Mouse (Mus musculus) olfactory bulb, adult 2 months (tissue): ENCODE results near the gene Olfr1046. TPM values are rescaled to one million over a fixed set of nuclear protein-coding genes. Genes with fewer than 3 reads are reported as not detected.
"Not testable (repeated sequence)": the region's sequence is repeated elsewhere in the genome, so short reads cannot be mapped to it uniquely, and the experiment has no call there.

Experiments
- H3K27ac ChIP-seq: fragments of 200-500 bp; 2 replicates; pipeline ENCODE4 v1.5.1; 2012; ENCODE audit warnings: low read depth, low read length; ENCODE audit not compliant: insufficient read depth
- H3K4me1 ChIP-seq: fragments of 200-500 bp; 2 replicates; pipeline ENCODE4 v1.6.1; 2012; ENCODE audit warnings: low read length; ENCODE audit not compliant: control insufficient read depth, insufficient read depth
- H3K4me3 ChIP-seq: fragments of 200-500 bp; 2 replicates; pipeline ENCODE4 v1.5.1; 2012; ENCODE audit warnings: mild to moderate bottlenecking, low read depth, low read length, moderate library complexity; ENCODE audit not compliant: insufficient read depth
- CTCF ChIP-seq: fragments of 200-500 bp; IDR thresholded peaks from 2 replicates; pipeline ENCODE4 v1.5.1; 2012; ENCODE audit warnings: low read depth, mild to moderate bottlenecking, low read length, moderate library complexity; ENCODE audit not compliant: insufficient read depth
- POLR2A ChIP-seq: fragments of 200-500 bp; IDR thresholded peaks from 2 replicates; pipeline ENCODE4 v1.6.1; 2012; ENCODE audit warnings: mild to moderate bottlenecking, low read depth, low read length, moderate library complexity; ENCODE audit not compliant: insufficient read depth
- WGBS: fragments of 180-500 bp; shearing (Covaris S2); methylation state at CpG from one replicate; pipeline ENCODE4 v1.1.7; 2018; 5-methylcytosine and 5-hydroxymethylcytosine counted together
- polyA plus RNA-seq: library from polyadenylated mRNA; stranded (reverse); fragments of >200 nt; gene quantifications from 2 replicates; pipeline ENCODE4 v1.2.4, GENCODE M21; 2012; ENCODE audit warnings: low replicate concordance; ENCODE audit not compliant: missing spikeins, insufficient read depth, insufficient read length

Olfr1046 gene
- not detected in 2 replicates for polyA plus RNA-seq

- TF ChIP-seq POLR2A (no peak), CTCF (no peak)
- WGBS, result 64% methylated on average over 2 of the region's 2 CpGs
Observed at GRCm38 (mm10) chr2:86219214-86219613, at the start of gene Olfr1046. Gene Olfr1046, minus strand, starts transcription at chr2:86219314.

DNA sequence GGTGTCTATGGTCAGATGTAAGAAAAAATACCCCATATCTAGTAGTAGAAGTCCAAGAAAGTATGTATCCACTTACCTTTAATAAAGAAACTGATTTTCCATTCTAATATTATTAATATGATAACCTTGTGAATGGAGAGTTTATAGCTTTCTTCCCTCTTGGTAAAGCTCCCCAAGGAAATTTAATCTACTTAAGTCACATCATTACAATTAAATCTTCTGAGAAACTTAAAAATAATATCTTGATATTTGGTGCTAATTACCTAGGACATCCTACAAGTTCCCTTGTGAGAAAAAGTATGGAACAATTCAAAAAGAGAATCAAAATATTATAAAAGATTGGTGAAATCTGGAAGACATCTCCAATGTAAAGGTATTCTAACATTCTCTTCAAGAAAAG, 39.1 kb upstream of the Olfr1046 start, which contains the start of gene Olfr1049:
Gene Olfr1049 (minus strand): TSS at position 101 of the 400 bp plus-strand sequence.
- H3K27ac ChIP-seq, H3K4me1 ChIP-seq, H3K4me3 ChIP-seq: not testable (repeated sequence)

More at GRCm38 (mm10) chr2:86219214-86219613, at the start of gene Olfr1046:
- Histone ChIP-seq H3K27ac (no peak within 1 kb of the TSS), H3K4me3 (no peak within 1 kb of the TSS), H3K4me1 (no peaks in the 10 kb centered on the region)

DNA sequence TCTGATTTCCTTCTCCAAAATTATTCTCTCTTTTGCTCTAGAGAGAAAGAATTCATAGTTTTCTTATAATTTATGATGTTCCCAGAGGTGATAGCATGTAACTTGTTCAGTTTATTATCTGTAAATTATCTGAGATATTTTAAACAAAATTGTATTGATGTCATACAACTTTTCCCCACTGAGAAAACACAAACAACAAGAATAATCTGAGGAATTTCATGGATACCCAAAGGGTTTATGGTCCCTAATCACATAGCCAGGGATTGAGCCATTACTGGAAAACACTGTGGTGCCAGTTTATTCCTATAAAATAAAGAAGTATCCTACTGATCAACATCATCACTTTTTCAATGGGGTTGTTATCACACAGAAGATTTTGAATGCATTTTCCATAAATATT, 21.1 kb upstream of the Olfr1046 start, which contains the start of gene Olfr1048:
Gene Olfr1048 (minus strand): TSS at position 101 of the 400 bp plus-strand sequence.
- no peak within 1 kb of the TSS for H3K27ac ChIP-seq
- TF ChIP-seq POLR2A, result no peak
- TF ChIP-seq CTCF, result no peak
- H3K4me1 ChIP-seq, result no peaks in the 10 kb centered on the region
- no peak within 1 kb of the TSS for H3K4me3 ChIP-seq

GRCm38 (mm10) chr2:86231301-86231700, 12.2 kb upstream of the Olfr1046 start, which contains the start of gene Olfr1047:
Gene Olfr1047, minus strand, starts transcription at chr2:86231401.
- TF ChIP-seq POLR2A, result no peak
- TF ChIP-seq CTCF, result no peak
- no peaks in the 10 kb centered on the region for H3K4me1 ChIP-seq
- H3K4me3 ChIP-seq, result no peak within 1 kb of the TSS
- 98% methylated on average over 1 of the region's 1 CpGs for WGBS
- no peak within 1 kb of the TSS for H3K27ac ChIP-seq

- TF ChIP-seq CTCF, result no peak
- TF ChIP-seq POLR2A, result no peak
- no peak within 1 kb of the TSS for H3K4me3 ChIP-seq
- H3K4me1 ChIP-seq, result no peaks in the 10 kb centered on the region
- H3K27ac ChIP-seq, result no peak within 1 kb of the TSS
Observed at GRCm38 (mm10) chr2:86202909-86203308, 16.2 kb downstream of the Olfr1046 start, which contains the start of gene Olfr1045. Gene Olfr1045, minus strand, starts transcription at chr2:86203009.

- Histone ChIP-seq H3K27ac (no peak overlapping the region), H3K4me3 (no peak overlapping the region), H3K4me1 (no peaks in the 10 kb centered on the region)
- TF ChIP-seq POLR2A, result no peak
- 51% methylated on average over 1 of the region's 1 CpGs for WGBS
Observed at GRCm38 (mm10) chr2:86195863-86196262, 23.3 kb downstream of the Olfr1046 start.

DNA sequence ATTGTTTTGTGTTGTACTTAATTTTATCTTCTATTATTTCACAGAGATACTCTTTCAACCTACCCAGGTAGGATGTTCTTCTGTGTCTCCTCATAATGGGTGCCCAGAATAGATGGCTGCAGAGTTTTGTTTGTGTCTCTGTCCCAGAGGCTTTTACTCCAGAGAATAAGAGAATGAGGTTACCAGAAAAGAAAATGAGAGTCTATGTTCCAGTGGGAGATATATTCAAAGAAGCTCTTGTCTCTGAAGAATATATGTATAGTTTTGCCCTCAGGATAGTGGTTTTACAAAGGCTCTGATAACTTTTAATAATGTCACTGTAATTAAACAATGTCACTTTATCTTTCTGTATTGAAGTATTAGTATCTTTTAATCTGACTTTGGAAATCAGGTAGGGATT, 33.5 kb downstream of the Olfr1046 start, which contains the start of gene Olfr52:
Gene Olfr52 (minus strand): TSS at position 101 of the 400 bp plus-strand sequence.
- Histone ChIP-seq H3K4me3 (no peak within 1 kb of the TSS), H3K27ac (no peak within 1 kb of the TSS), H3K4me1 (no peaks in the 10 kb centered on the region)
- no peak for TF ChIP-seq CTCF
- no peak for TF ChIP-seq POLR2A

- H3K4me1 ChIP-seq, result no peaks in the 10 kb centered on the region
Observed at GRCm38 (mm10) chr2:86179950-86180349, 39.2 kb downstream of the Olfr1046 start.

GRCm38 (mm10) chr2:86177720-86178119, 41.4 kb downstream of the Olfr1046 start, which contains the start of gene Olfr1044:
Gene Olfr1044, minus strand, starts transcription at chr2:86177820.
- H3K4me1 ChIP-seq, result no peaks in the 10 kb centered on the region
- TF ChIP-seq POLR2A (no peak), CTCF (no peak)
- H3K4me3 ChIP-seq, result no peak within 1 kb of the TSS
- H3K27ac ChIP-seq, result no peak within 1 kb of the TSS

More at GRCm38 (mm10) chr2:86179950-86180349, 39.2 kb downstream of the Olfr1046 start:
- no peak overlapping the region for H3K27ac ChIP-seq
- H3K4me3 ChIP-seq, result no peak overlapping the region
- TF ChIP-seq POLR2A (no peak), CTCF (no peak)
- WGBS, result 70% methylated on average over 3 of the region's 3 CpGs

GRCm38 (mm10) chr2:86175422-86175821, 43.7 kb downstream of the Olfr1046 start:
- 89% methylated on average over 7 of the region's 7 CpGs for WGBS
- not testable (repeated sequence) for H3K4me3 ChIP-seq, H3K27ac ChIP-seq, H3K4me1 ChIP-seq
